Mouse (Mus musculus) thymus, adult 2 months (tissue): ENCODE data around the gene Rinl.

Source experiments
- CTCF ChIP-seq: fragments of 200-500 bp; IDR thresholded peaks from 2 replicates; pipeline ENCODE4 v1.5.1; 2012; ENCODE audit warnings: mild to moderate bottlenecking, control low read depth, low read length, moderate library complexity, borderline replicate concordance; ENCODE audit not compliant: control insufficient read depth, poor library complexity, insufficient read depth; ENCODE audit errors: extremely low read depth
- POLR2A ChIP-seq: fragments of 200-500 bp; IDR thresholded peaks from 2 replicates; pipeline ENCODE4 v1.6.1; 2012; ENCODE audit warnings: mild to moderate bottlenecking, low read length, control low read depth, moderate library complexity; ENCODE audit not compliant: control insufficient read depth, poor library complexity, insufficient read depth; ENCODE audit errors: extremely low read depth

DNA sequence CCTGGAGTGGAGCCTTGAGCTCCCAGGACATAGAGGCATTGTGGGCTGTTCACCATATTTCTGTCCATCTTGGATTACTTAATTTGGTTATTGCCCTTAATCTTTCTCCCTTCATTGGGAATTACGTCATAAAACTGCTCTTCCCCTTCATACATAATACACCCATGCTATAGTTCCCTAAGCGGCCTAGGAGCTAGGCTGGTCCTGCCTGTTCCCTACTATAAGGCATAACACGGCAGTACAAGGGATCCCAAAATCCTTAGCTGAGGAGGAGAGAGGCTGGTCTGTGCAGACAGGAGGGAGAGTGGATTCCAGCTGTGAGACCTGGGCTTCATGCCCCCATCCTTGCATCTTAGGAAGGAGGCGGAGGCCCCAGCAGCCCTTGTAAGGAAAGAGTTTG lies 29.2 kb downstream of the Rinl start:
- no peak for TF ChIP-seq CTCF
- no peak for TF ChIP-seq POLR2A
